Mouse (Mus musculus) embryo, embryonic 10.5 days (tissue): ENCODE measurements around the gene Dlg5.

Experiments
- DNase-seq: peaks from one replicate; pipeline ENCODE4 v3.0.0-alpha.2; 2015; ENCODE audit warnings: low spot score

Dlg5 gene

DNA sequence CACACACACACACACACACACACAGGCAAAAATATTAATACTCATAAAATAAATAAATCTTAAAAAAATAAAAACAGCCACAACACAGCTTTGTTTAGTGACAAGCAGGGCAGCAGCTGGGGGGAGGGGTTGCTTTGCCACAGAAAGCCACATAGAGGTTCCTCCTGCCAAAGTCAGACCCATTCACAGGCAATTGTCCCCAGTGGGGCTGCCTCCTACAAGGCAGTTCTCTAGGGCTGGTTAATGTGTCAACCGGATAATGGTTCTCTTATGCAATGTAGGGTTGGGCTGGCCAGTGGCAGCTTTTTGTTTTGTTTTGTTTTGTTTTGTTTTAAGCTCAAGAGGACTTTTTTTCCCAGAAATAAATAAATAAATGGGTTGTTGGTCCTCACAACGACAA lies 11.3 kb downstream of the Dlg5 start:
- DNase-seq = no peak

DNA sequence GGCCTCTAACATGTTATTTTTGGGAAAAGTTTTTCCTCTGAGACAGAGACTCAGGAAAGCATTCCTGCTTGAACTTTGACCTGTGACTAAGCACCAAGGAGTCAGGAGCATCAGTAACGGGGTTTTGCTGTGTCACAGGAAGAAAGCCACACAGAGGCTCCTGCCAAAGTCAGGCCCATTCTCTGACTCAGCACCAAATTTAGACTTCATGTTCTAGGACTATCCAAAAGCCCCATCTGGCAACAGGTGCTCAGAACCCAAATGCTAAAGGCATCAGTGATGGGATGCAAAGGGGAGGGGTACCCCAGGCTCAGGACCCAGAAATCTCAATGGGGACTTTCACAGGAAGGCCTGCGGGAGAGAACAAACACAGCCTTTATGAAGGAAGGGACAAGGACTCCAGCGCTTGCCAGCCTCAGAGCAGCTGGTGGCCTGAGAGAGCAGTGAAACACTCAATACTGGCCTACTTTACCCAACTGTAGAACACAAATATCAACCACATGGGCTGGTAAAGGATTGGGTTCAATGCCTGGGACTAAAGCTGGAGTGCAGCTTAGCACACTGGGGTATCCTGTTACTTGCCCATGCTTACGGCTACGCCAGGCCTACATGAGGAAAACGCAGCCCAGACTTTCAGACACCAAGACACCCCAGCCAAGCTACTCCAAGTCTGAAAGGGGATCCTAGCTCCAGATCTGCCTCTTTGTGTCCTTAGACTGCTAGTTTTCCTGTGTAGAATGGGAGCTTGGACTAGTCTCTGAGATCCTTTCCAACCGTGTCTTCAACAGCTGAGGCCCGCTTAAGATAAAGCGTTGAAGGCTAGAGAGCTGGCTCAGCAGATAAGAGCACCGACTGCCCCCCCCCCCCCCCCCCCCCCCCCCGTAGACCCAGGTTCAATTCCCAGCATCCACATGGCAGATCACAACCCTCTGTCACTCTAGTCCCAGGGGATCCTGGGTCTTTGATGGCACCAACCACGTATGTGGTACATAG lies 12.8 kb downstream of the Dlg5 start:
- DNase-seq = no peak

DNA sequence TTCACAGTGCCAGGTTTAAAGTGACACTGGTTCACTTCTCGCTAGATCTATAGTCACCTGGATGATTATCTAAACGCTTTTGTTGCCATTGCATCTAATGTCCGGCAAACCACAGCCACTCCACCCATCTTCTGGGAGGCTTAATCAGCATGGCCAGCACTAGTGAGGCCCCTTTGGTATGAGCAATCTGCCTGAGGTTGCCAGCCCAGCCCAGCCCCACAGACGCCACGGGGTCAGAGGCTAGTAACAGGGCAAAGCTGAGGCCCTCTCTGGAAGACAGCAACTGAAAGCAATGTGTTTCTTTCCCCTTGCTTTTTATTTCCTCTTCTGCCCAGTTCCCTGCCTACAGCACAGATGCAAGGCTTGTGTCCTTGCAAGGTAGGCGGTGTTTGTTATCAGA lies 17.2 kb downstream of the Dlg5 start:
- DNase-seq = no peak

DNA sequence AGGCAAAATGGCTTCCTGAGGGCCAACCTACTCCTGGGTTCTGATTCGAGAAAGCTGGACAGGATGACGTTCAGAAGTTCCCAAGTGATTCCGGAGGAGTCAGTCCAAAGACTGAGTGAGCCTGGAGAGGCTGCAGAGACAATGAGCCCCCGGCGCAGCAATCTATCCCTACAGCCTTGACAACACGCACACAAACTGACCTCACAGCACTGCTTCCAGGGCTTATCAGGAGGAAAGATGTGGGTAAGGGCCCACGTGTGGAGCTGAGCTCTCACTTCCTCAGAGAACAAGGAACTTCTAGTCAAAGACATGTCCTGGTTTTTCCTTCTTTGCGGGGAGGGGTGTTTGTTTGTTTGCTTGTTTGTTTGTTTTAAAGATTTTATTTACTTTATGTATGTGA lies 18.7 kb downstream of the Dlg5 start:
- no peak for DNase-seq

DNA sequence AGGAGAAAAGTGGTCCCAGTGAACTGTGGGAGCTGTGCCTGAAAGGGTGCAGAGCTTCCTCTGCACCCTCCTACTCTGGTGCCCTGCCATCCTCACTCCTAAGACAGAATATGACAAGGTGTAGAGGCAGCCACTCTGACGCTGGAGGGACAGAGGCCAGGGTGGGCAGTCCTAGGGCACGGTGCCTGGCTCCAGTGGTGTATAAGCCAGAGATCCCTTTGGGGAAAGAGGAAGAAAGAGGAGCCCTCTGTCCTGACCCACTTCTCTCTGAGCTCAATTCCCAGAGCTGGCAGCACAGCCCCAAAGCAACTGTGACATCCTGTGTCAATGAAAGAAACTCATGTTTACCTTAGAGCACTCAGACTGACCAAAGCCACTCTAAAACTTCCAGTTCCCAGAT lies 19.4 kb downstream of the Dlg5 start:
- no peak for DNase-seq

DNA sequence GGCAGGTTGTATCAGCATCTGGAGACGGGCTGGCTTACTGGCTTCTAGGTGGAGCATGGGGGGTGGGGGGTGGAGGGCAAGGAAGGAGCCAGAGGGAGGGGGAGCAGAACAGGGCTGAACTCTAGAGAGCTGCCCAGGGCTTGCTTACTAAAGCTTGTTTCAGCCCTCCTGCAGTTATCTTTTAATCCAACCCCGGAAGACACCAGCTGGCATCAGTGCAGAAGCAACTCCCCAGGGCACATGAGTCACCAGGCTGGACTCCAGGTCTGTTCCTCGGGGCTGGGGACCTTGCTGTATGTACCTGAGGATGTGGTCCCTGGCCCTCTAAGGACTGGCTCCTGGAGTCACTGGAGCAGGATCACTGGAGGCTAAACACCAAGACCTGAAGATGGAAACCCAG lies 23.0 kb downstream of the Dlg5 start:
- DNase-seq = no peak

DNA sequence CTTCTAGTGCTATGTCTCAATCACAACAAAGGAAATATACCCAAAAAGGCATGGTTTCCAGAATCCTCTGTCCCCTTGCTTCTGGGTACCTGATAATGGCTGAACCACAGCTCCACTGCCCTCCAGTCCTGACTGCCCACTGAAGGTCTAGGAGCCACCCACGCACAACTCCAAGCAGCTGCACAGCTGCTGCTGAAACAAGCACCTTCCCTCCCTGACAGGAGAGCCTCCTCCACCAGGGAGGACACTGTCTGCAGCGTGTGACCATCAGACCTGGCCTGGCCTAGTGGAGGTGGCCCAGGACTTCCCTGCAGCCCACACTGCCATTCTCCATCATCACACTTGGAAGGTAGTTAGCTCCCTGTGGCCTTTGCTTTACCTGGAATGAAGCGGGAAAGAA lies 23.4 kb downstream of the Dlg5 start:
- no peak for DNase-seq

DNA sequence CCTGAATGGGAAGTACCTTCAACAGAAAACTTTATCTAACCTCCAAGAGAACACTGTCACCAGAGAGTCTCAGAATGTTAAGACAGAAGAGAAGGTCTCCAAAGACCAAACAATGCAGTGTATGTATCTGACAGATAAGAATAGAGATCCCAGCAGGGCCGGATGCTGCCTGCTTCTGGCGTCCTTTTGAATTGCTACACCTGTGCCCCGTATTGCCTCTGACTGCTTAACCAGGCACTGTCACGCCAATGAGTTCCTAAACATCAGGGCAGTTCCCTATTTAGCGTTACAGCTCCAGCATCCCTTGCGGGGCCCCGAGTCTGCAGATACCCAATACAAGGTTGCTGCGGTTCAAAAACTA lies 28.4 kb downstream of the Dlg5 start:
- no peak for DNase-seq

DNA sequence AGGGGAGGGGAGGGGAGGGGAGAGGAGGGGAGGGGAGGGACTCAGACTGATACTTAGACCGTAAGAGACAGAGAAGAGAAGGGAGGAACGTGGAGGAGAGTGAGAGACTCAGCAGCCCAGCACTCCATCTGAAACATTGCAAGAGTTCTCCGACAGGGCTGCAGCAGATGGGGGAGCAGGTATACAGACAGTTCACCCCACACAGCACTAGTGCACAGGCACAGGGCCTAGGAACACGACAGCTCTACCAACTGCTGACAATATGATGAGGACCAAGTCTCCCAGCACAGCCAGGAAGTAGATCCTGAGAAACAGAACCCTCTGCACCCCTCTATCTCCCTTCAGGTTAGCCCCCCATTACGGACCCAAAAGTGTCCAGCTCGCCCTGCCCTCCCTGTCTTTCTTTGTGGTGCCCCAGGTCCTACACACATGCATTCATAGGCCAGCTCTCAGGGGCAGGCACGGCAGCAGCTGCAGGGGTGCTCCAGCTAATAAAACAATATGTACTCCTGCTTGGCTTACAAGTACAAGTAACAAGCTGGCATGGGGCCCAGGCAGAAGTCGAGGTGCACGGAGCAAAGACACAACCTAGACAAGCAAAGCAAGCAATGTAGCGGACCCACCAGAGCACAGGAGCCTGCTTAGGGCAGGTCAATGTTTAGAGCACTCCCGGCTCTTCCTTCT lies 28.9 kb downstream of the Dlg5 start:
- DNase-seq = no peak

DNA sequence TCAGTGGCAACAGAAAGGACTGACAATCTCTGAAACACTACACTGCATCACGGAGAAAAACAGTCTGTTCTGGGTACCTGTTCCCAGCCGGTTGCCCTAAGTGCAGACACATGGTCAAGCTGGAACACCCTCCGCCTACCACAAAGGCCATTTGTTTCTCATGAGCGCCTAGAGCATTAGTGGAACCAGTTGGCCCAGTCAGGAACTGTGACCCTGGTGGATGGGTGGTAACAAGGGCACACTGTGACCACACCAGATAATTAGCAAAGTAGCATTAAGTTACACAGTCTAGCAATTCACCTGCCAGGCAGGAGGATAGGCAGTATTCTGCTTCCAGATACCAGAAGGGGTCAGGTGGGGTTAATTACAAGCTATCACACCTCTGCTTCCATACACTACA lies 29.7 kb downstream of the Dlg5 start:
- DNase-seq = no peak

DNA sequence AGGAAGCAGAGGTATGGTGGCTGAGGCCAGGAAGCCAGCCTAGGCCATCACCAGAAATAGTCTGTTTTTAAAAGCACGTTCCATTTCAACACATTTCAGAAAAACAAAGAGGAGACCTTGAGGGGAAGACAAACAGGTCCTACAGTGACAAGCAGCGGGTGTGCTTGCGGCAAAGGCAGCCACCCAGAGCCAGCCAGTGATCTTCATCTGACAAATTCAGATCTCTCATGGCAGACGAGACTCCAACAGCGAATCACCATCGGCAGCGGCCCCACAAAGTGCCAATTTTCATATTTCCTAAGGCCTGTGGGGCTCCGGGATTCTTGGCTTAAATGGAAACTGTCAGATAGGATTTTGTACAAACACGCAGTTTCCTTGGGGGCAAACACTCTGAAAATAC lies 31.3 kb downstream of the Dlg5 start:
- DNase-seq = no peak

DNA sequence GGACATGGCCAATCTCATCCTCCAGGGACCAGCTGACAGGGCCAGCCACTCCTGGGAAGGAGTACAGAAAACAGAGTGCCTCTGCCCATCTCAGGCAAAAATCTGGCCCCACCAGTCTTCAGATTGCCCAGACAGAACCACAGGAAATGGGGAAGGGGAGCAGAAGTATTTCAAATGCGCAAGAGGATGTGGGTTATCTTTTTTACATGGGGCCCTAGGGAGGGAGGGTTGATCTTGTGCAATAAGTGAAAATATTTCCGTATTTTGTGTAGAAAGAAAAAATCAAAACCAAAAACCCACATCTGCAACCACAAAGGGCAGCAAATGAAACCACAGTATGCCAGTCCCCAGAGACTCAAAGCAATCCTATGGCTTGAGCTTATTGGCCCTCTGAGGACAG lies 32.4 kb downstream of the Dlg5 start:
- DNase-seq = no peak

DNA sequence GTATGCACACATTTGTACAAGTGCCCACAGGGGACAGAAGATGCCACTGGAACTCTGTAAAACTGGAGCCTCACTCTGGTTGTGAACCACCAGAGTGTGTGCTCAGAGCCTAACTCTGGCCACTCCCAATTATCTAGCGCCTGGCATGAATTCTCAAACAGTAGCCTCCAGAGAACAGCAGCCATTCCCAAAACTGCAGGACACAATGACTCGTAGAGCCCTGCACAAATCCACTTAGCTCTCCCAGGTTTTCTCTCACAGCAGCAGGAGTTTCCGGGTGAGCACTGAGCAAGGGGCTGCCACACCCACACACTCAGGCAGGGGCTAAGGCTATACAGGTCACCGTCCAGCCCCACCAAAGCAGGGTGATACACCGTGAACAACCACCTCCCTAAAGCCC lies 32.9 kb downstream of the Dlg5 start:
- DNase-seq = no peak

DNA sequence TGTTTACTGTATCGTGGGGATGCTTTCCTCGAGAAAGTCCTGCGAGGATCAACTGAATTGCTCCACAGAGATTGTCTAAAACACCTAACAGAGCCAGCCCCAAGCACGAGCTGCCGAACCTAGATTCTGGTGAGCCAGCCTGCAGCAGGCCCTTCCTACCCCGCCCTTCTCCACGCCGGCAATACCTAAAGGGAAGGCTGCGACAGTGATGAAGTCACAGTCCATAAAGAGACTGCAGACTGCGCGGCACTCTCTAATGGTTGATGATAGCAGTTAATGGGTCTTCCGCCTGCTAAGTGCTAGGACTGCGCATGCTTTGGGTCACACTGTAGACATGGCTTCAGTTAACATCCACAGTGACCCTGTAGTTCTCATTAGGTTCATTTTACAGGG lies 38.4 kb downstream of the Dlg5 start:
- DNase-seq = peak; percentile 43

DNA sequence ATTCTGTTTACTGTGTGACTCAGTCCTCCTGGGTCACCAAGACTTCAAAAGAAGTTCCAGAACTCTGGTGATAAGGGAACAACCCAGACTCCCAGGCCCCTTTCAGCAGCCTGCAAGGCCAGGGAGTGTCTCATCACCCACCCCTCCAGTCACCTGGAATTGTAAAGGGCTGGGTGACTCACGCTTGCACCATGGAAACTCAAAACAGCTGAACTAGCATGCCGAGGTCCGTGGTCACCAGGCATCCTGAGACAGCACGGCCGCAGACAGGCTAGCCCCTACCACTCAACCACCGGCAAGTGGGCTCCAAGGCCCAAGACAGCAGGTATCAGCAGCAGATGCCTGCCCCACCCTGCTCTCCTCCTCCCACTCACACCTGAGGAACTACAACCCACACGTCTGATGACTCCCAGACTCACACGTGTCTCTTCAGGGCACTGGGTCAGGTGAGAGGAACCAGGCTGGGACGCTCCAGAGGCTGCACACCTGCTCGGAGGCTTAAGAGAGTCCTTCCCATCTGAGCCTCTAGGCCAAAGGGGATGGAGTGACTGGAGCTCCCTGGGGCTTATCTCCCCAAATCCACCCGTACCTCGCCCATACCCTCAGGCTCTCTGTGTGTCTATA lies 38.9 kb downstream of the Dlg5 start:
- DNase-seq = no peak

DNA sequence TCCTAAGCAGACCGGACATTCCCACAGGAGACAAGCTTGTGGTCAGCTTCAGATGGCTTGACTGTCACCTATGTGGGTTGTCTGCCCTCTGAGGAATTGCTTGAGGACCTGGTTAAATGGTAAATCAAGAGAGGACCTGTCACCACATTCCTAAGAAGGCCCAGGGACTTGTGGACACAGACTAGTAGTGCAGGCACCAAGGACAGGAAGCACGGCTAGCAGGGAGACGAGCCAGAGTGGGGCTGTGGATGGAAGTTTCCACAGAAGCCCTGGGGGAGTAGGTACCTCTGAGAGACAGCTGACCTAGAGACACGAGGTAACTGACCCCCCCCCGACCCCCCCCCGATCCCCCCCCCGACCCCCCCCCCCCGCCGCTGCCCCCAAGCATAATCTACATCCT lies 39.4 kb downstream of the Dlg5 start:
- peak; percentile 31 for DNase-seq

DNA sequence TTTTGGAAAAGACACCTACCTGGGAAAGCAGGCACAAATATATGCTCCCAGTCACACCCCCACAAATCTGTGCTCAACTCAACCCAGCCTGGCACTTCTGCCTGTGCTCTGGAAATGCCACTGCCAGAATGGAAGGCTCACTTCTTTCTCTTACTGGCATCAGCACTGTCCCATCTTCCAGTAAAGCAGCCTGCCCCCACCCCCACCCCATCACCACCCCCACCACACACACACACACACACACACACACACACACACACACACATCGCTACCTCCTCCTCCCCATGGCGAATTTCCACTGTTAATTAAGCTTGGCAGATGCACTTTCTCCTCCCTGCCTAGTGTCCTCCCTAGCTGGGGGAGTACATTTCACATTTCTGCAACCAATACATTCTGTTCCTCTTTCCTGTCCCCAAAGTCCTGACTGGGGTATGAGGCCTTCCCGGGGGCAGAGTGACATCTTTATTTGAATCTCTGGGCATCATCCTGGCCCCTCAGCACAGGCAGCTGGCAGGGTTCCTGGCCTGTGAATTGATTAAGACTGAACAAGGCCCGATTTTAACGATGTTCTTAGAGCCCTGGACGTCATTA lies 40.3 kb downstream of the Dlg5 start:
- DNase-seq = no peak

DNA sequence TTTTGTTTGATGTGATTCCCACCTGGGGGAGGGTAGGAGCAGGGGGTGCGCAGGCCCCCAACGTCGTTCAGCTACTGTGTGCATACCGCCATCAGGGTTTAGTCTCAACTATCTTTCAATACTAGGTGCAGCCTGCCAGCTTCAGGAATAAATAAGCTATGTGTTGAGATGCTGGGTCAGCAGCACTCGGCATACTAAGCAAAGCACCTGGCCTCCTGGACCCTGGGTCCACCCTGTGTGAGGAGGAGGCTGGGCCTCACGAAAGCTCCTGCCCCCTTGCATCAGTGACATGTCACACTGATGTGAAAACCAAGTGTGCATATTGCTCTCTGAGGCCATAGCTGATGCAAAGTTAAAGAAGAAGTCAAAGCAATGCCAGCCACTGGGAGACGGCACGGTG lies 42.5 kb downstream of the Dlg5 start:
- DNase-seq = no peak

DNA sequence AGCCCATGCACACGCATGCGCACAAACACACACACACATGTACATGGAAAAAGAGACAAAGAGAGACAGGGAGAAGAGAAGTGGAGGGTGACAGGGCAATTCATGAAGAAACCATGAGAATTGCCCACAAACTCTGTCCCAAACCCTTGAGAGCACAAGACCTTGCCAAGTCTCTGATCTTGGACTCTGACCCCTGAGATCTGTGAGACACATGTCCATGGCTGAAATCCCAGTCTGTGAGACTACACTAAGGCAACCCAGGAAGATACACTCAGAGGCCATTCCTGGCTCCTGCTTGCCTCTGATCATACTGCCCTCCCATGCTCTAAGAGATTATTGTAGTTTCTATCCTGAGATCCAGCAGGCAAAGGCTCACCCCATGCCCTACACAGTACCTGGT lies 44.9 kb downstream of the Dlg5 start:
- no peak for DNase-seq

DNA sequence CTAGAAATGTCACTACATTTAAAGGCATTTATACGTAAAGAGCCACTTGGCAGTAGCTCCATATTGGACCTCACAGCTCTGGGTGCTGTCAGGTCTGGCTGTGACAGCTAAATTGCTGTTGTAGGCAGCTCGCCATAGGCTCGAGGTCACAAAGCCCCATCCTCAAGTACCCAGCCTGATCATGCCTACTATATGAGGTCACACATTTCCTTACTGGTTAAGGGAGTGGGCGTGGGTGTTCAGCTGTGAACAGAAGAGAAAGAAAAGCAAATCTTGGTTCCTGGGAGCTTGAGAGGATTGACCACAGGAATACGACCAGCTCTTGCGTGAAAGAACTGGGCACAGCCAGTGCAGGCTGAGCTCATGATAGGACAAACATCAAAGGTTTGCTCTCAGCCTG lies 46.0 kb downstream of the Dlg5 start:
- DNase-seq = no peak

DNA sequence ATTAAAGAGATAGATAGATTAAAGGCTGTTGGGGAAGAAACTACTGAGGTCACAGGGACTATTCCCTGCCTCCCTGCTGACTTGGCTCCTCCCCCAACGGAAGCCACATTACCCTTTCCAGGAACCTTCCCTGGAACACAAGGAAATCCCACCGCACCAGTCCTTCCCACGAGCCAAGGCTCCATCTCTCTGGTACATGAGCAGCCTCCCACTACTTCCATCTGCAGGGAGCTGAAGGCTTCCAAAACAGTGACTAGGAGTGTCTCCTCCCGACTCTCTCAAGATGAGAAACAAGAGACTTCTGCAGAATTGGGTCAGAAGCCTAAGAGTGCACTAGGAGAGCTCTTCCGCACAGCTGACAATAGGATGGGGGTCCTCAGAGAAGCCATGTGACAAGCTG lies 47.9 kb downstream of the Dlg5 start:
- DNase-seq = no peak

DNA sequence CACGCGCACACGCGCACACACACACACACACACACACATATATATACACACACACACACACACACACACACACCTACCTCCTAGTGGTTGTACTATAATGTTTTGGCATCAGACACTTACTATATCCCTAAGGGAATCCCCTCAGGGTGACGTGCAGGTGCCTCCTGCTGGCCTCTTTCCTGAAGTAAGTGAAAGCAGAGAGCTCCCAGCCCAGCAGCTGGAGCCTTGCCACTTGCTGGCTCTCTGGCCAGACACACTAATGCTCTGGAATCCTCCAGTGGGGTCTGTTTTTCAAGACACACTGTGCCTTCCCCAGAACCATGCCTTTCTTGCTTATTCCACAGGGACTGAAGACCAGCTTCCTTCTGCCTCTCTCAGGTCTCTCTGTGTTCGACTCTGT lies 48.8 kb downstream of the Dlg5 start:
- no peak for DNase-seq

DNA sequence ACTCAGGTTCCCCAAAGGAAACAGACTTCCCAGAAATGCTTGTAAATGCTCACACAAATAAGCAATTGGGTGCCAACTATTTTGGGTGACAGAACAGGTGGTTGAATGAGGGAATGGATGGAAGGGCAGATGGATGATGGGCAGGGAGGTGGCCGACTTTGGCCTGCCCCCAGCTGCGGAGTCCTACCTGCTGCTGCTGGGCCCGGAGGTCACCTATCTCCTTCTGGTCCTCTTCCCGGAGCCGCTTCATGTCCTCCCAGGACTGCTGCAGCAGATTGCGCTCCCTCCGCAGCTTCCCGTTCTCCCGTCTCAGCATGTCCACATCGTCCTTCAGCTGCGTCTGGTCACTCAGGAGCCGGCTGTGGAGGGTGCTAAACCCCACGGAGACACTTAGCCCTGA lies 55.6 kb downstream of the Dlg5 start:
- DNase-seq = no peak
